Mouse (Mus musculus): ENCODE measurements around the gene Pus7.
"Not testable (repeated sequence)": the region's sequence is repeated elsewhere in the genome, so short reads cannot be mapped to it uniquely, and the experiment has no call there.

Pus7 gene

DNA sequence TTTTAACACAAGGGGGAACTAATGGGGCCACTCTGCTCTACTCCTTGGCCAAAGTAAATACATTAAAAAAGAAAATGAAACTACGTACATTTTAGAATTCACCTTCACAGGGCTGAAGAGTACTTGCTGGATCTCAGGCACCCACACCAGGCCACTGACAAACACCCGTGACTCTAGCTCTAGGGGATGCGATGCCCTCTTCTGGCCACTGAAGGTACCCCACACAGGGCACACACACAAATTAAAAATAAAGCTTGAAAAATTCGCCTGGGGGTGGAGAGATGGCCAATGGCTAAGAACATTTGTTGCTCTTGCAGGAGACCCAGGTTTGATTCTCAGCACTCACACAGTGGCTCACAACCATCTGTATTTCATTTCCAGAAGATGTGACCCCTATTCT, 27.1 kb downstream of the Pus7 start:
- ATAC-seq (ENCODE audit: low TSS enrichment): no peak

DNA sequence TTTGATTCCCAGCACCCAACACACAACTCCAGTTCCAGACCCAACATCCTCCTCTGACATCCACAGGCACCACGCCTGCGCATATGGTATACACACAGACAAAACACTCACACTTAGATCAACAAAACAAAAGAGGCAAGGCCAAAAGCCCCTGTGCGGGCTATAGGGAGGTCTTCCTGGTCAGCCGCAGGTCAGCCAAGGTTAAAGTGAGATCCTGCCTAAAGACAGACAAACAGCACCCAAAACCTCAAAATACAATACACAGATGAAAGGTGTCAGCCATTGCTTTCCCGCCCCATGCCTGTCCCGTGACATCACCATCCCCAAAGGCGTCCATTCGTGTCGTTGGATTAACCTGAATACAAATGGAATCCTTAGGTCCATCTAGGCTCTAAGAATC, 27.9 kb downstream of the Pus7 start:
- no peak for ATAC-seq (ENCODE audit: low TSS enrichment)

GRCm38 (mm10) chr5:23749882-23750281, 33.6 kb downstream of the Pus7 start:
- ATAC-seq (ENCODE audit: low TSS enrichment): no peak

DNA sequence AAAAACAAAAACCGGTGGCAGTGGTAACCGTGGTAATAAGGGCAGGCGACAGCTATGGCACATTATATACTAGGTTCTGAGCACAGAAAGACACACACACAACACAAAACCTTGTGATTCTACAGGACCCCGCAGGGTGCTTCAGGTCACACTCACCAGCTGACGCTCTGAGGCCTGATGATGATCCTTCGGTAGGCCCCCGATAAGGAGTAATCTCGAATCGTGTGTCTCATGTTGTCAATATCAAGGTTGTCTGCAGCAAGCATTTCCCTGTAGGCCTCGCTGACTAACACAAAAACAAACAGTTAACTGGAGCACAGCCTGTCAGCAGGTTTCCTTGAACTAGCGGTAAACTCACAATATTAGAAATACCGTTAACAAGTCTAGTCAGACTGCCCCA, 40.2 kb downstream of the Pus7 start:
- no peak for ATAC-seq (ENCODE audit: low TSS enrichment)

DNA sequence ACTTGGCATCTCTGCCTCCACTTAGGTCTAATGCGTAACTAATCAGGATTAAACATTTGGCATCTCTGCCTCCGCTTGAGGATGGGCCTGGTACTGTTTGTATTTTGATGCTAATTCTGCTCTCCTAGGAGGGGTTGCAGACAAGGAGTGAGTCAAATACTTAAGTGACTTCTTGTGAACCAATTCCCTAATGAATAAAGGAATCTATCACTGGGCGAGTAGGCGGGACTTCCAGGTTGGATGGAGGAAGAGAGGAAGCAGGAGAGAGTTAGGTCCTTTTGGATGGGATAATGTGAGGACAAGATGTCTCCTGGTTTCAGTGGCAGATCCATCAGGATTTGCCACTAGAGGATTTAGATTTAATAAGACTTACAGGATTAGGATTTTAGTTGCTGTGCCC, 46.4 kb downstream of the Pus7 start:
- no peak for ATAC-seq (ENCODE audit: low TSS enrichment)

GRCm38 (mm10) chr5:23736366-23736765, 47.1 kb downstream of the Pus7 start:
- no peak for ATAC-seq (ENCODE audit: low TSS enrichment)

DNA sequence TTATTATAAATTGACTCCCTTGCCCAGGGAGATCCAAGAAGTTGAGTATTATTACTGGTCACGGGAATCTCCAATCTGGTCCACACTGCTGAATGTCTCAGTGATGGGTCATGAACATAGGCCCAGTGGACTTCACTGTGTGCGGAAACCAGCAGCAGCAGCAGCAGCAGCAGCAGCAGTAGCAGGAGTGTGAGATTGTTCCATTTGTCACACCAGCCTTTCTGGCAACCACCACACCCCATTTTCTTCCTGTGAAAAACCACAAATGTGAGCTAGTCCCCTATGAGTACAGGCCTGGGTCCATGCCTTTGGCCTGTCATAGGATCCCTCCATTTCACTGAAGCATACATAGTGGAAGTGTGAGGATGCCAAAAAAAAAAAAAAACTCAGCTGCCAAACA, 61.6 kb downstream of the Pus7 start:
- ATAC-seq (ENCODE audit: low TSS enrichment): no peak

DNA sequence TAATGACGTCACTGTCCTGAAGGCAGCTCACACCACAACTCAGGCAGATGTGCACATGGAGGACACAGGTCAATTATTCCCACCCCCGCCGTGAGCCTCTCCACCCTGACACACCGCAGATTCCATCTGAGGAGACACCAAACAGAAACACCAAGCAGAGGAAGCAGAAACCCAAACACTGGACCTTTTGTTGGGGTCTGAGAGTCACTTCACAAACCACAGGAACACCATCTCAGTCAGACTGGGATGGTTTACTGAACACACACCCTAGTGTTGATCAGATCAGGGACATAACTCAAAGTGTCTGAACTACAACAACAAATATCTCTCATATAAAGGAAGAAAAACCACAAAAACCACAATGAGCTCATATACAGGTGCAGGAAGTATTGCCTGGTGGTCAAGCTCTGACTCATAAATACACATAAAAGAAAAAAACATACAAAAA, 64.6 kb downstream of the Pus7 start:
- no peak for ATAC-seq (ENCODE audit: low TSS enrichment)

DNA sequence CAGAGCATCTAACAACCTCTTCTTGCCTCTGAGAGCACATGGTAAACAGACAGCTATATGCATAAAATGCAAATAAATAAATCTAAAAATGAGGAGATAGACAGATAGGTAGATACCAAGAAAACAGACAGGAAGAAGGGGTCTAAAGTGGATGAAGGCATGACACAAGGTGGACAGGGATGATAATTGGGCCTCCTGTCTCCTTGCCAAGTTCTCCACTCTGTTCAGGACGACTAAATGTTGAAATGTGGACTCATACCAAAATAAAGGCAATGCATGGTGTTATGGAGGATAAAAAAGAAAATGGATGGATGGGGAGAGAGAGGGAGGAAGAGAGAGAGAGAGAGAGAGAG, 65.4 kb downstream of the Pus7 start:
- ATAC-seq (ENCODE audit: low TSS enrichment): no peak

DNA sequence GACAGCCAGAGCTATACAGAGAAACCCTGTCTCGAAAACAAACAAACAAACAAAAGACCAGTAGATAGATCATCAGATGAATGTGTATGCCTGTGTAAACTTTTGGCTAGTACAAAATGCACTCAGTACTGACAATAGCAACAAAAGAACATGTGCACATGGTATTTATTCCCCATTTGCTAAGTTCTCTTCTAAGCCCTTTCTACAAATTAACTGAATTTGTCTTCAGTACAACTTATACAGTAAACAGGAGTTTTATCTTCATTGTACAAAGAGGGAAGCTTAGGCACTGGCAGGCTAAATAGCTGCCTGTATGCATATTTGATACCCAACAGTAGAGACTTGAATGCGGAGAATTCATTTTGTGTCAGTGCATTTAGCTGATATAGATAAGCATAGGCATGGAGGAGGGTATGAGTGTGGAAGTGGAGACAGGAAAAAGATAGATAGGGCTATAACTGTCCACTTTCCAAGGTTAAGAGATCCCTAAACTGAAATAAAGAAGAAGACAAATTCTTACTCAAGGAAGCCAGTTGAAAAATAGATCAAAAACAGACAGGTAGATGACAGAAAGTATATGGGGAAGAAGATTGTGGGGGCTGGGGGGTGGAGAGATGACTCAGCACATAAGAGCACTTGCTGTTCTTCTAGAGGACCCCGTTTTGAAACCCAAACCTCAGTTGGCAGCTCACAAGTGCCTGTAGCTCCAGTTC, 65.9 kb downstream of the Pus7 start:
- no peak for ATAC-seq (ENCODE audit: low TSS enrichment)

- ATAC-seq (ENCODE audit: low TSS enrichment): no peak
These were observed 69.8 kb downstream of the Pus7 start for GRCm38 (mm10) chr5:23713401-23714335.

GRCm38 (mm10) chr5:23712130-23713001, 71.1 kb downstream of the Pus7 start:
- peak; percentile 96 for ATAC-seq (ENCODE audit: low TSS enrichment)

GRCm38 (mm10) chr5:23711671-23712129, 71.8 kb downstream of the Pus7 start:
- peak; percentile 52; the same call in 1 of the 2 replicates for ATAC-seq (ENCODE audit: low TSS enrichment)

GRCm38 (mm10) chr5:23711244-23711643, 72.3 kb downstream of the Pus7 start:
- ATAC-seq (ENCODE audit: low TSS enrichment): no peak

DNA sequence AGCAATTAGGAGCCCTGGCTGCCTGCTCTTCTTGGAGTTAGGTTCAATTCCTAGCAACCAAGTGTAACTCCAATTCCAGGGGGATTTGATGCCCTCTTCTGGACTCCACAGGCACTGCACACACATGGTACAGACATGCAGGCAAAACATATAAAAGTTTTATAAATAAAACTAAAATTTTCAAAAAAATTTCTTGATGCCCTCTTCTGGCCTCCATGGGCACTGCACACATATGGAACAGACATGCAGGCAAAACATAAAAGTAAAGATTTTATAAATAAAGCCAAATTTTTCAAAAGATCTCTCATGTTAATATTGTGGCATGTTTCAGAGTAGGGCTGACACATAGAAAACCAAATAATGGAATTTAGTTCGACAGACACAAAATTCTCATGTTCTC, 73.8 kb downstream of the Pus7 start:
- ATAC-seq (ENCODE audit: low TSS enrichment): no peak

DNA sequence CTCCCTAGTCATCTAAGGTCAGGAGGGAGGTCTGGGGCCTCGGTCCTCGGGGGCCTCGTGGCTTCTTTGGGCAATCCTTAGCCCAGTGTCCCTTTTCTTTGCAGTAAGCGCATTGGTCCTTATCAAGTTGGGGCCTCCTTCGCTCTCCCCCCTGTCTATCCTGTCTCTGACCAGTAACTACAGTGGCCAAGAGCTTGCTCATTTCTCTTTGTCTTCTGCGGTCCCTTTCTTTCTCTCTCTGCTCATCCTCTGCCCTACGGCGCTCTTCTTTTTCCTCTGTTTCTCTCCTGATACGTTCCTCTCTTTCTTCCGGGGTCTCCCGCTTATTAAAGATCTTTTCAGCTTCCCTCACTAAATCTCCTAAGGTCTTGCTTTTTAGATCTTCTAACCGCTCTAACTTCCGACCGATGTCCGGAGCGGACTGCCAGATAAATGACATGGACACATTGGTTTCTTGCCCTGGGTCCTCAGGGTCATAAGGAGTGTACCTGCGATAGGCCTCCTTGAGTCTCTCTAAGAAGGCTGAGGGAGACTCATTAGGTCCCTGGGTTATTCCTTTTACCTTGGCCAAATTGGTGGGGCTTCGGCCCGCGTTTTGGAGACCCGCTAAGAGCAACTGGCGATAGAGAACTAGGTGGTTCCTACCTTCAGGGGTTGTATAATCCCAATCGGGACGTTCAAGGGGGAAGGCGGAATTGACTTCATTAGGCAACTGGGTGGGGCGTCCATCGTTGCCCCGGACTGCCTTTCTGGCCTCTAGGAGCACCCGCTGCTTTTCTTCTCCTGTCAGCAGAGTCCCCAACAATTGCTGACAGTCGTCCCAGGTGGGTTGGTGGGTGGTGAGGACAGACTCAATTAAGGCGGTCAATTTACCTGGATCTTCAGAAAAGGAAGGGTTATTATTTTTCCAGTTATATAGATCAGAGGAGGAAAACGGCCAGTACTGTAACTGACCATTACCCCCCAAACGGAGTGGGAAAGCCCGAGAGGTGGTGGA, 76.6 kb downstream of the Pus7 start:
- ATAC-seq (ENCODE audit: low TSS enrichment): not testable (repeated sequence)

DNA sequence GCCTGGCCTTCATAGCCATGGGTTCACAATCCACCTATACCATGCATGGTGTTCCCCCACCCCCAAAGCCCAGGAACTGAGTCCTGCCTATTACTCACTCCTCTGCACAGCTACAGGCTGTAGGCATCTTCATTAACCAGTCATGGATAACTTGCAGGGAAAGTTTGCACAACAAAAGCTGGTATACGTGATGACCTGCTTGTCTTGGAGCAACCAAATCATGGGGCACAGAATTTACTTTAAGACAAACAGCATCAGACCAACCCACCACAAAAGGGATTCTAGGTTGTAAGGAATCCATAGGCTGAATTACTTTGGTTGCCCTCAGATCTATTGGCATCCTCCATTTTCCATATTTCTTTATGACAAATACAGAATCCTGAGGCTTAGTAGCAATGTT, 86.1 kb downstream of the Pus7 start:
- no peak for ATAC-seq (ENCODE audit: low TSS enrichment)
